Mouse (Mus musculus) embryonic fibroblast, embryonic 13.5 days (primary cell): ENCODE results near the gene St3gal4.

Source experiments
- CTCF ChIP-seq: IDR thresholded peaks from 2 replicates; pipeline ENCODE4 v1.5.1; 2011; ENCODE audit warnings: mild to moderate bottlenecking, control low read depth, low read length, moderate library complexity, borderline replicate concordance; ENCODE audit not compliant: insufficient read depth
- POLR2A ChIP-seq: IDR thresholded peaks from 2 replicates; pipeline ENCODE4 v1.6.1; 2011; ENCODE audit warnings: low read depth, mild to moderate bottlenecking, control low read depth, low read length, moderate library complexity

- TF ChIP-seq POLR2A (no peak), CTCF (no peak)
These were observed 62.5 kb downstream of the St3gal4 start for GRCm38 (mm10) chr9:35056611-35057010.
